Mouse (Mus musculus) WW6 (cell line): ENCODE results near the gene Chid1.

Experiments used
- DNase-seq: peaks from one replicate; pipeline ENCODE4 v3.0.0-alpha.2; 2013; ENCODE audit warnings: low read depth, low spot score

The Chid1 gene

DNA sequence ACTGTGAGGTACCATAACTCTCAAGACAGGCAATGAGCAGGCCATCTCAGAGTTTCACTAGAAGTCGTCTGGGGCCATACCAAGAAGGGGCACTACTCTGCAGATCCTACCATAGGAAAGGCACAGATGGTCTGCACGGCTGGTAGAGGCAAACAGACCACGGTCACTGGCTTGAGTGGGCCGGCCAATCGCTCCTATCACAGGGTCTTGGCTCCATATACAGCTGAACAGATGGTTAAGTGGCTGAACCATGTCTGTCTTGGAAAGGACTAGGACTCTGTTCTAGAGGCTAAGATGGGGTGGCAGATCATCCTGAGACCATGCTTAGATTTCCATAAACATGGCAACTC lies 37.1 kb downstream of the Chid1 start:
- DNase-seq, result no peak

DNA sequence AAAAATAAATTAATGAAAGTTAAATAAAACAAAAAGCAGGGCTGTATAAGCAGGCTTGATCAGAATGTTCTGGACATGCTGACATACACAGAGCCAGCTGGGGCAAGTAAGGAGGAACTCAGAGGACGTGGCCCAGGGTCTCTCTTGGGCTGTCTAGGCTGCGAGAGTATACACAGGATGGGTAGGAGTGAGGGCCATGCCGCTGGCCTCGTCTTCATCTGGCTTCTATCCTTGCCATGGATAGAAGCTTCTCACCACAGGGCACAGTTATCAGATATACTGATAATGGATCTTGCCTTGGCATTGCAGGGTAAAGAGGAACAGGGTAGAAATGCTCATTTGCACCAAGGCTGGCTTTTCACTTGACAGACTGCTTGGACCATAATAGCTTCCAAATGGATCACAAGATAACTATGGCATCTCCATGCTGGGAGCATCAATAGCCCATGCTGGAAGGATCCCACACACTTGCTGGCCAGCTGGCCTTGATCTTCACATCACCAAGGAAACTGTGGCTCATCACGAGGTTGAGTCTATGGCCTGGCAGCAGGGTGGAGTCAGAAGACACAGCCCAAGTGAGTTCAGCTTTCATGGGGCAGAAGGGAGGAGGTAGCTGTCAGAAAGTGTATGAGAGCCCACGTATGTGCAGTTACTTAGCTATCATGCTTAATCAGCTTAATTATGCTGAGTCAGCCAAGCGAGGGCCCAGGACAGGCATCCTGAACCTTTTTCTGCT lies 37.7 kb downstream of the Chid1 start:
- DNase-seq, result no peak

DNA sequence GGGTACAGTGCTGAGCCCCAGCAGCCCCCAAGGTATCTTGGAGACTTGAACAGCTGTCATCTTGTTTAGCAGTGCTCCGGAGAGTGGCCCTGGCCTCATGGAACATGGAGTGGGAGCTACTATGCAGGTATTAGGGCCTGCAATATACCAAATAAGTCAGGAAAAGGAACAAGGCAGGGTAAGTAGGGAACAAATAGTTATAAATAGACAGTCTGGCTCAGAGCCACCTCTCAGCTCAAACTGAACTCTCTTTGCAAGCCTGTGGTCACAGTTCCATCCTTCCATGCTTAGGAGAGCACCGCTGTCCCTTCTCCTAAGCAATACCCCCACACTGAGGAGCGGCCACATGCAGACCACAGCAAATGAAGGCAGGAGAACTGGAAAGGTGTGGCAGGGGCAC lies 42.1 kb downstream of the Chid1 start:
- no peak for DNase-seq

DNA sequence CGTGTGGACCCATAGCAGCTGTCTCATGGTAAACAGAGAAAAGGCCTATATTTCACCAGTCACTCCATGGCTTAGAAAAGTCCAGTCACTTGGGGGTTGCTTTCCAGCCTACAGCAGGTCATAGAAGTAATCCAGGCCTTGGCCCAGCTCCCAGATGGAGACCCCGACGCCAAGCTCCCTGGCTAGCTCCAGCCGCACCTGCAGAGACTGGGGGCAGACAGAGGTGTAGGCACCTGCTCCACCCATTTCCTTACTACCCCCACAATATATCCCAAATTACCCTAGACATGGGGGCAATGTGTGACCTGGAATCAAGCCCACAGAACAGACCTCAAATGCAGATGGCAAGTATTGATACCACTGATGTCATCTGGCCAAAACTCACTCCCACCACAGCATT lies 43.7 kb downstream of the Chid1 start:
- no peak for DNase-seq

DNA sequence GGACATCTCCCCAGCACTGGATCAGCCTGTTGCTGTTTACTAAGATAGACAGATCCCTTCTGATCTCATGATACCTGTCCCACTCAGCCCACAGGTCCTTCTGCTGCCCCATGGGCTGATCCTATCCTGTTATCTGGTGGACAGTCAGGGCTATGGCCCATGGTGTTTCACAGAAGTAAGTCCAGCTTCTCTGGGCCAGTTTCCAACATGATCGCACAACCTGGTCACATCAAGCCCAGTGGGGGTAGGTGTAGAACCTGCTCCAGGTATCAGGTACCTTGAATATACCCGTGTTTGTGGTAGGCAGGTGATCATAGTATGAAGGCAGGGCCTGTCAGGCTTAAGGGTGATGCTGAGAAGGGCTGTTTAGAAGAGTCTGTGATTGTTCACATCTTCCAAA lies 44.3 kb downstream of the Chid1 start:
- no peak for DNase-seq

DNA sequence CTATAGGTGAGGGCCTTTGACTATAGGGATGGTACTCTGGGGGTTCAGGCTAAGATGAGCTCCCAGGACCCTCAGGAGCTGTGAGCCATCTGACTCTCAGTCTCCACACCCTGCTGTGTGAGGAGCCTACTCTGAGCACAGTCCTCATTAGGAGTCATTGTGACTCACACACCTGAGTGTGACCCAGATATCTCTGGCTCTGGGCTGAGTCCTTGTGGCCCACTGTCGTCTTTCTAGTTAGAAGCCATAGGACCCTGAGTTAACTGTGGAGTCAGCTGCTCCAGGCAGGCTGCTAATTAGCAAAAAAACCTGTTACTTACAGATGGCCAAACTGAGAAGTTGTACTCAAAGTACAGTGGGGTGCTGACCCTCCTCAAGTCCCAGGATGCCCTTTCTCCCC lies 45.9 kb downstream of the Chid1 start:
- DNase-seq, result no peak

DNA sequence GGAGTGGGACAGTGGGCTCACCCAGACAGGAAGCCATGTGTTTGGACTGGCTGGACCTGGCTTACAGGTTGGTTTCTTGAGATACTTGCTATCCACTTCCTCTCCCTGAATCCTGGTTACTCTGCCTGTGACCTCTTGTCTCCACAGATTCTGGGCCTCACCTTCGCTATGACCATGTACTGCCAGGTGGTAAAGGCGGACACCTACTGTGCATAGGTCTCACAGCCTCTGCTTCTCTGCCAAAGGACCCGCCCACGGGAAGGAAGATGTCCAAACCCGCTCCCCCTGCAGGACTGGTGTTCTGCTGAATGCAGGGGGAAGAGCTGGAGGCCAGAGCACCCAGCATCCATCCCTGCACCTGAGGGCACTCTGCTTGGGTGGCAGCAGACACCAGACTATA lies 46.9 kb downstream of the Chid1 start:
- DNase-seq, result no peak

DNA sequence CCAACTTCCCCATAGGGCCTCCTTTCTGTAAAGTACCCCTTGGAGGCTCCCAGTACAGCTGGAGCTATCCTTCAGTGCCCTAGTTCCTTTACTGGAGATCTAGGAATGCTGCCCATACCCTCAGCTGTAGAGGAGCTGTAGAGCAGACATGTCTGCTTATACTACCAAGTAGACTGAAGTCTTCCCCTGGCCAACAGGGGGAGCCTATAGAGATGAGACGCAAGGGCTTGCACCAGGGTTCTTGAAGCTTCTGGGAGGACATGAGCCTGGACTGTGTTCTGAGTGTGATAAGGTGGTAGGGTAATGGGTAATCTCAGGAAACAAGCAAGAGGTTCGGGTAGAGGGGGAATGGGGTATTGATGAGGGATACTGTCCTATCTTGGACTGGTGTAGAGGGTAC lies 48.5 kb downstream of the Chid1 start:
- DNase-seq, result no peak

DNA sequence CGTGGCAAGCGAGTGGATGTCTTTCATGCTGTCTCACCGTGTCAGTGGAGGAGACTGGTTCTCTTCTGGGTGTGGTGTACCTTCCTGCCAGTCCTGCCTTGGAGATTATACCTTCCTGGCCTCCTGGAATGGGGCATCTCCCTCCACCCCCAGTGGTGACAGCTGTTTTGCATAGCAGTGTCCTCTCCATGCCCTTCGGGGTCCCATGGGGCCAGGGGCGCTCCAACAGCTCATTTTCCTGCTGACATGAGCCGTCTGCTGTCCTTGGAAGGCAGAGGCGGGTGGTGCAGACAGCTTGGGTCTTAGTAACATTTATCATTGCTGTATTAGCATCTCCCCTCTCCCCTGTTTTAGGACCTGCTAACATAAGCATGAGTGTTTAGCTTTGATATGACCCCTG lies 52.5 kb downstream of the Chid1 start:
- no peak for DNase-seq

DNA sequence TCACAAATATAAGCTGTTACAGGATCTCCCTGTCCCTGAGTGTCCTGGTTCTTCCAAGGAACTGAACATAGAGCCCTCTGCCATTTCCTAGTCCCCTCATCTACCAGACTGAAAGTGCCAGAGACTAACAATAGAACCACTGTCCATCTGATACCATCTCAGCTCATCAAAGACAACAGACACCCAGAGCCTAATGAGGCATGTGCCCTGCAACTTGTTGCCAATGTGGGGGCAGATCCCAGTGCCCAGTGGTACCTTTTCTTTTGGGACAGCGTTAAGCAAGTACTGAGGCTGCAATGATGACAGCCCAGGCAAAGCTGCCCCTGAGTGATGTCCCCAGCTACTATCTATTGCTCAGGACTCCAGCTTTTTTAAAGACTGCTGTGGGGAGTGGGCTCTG lies 53.4 kb downstream of the Chid1 start:
- no peak for DNase-seq

DNA sequence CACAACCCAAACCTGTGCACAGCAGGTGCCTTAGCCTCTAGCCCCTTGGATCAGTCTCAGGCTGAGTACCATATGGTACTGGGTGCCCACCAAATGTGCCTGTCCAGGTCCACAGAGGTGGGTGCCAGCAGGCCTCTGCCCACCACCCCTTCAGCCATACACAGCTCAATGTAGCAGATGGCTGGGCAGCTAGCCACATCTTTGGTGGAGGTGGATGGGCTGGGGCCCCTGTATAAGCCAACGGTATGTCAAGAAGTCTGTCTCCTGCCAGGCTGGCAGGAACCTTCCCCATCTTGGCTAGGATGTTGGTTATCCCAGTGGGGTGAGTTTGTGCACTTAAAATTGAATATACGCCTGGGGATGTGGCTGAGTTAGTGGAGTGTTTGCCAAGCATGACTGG lies 54.1 kb downstream of the Chid1 start:
- no peak for DNase-seq

DNA sequence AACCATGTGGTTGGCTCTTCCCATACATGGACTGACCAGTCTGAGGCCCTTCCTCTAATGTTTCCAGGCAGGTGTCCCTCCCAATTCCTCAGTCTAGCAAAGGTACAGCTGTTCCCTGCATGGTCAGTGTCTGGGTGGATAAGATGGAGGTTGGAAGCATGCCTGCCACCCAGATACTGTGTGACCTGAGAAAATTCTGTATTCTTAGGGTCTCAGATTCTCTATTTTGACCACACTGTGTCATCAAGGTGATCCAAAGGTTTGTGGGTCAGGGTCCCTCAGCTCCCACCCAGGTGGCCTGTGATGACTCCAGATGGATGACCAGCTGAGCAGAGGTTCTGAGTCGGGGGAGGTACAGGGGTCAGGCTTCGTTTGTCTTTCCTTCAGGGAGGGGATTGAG lies 54.5 kb downstream of the Chid1 start:
- no peak for DNase-seq

DNA sequence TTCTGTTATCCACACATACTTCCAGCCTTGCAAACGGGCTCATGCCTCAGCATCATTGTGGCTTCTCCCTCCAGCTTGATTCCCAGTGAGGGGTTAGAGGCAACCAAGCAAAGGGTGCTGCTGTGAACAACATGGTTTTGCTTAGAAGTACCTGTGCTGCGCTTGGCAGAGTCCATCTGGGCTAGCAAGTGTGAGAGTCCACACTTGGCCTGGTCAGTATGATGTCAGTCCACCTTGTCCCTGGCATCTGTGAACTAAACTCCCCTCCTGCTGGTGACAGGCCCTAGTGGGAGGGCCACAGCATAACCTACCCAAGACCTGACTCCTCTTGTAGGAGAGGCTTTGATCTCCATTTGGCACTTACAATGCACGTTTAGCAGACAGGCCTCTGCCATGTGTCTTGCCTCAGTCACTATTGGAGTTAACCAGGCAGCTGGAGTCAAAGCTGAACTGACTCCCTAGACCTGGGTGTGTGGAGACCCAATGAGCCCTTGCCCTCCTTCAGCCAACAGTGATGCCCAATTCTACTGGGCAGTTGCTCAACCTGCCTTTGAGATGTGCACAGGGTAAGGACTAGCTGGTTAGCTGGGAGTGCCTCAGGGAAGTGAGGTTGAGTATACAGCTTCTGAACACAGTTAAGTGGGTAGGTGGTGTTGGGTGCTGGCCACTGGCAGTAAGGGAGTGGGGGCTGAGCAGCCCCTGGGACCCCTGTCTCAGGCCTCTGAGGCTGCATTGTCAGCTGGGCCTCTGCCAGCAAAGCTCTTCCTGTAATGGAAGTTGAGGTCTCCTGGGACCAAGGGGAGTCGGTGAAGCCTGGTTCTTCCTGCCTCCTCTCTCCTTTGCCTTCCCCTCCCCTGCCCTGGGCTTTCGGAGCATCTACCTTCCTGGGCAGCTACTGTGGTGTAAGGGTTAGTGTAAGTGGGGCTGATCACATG lies 55.2 kb downstream of the Chid1 start:
- no peak for DNase-seq

DNA sequence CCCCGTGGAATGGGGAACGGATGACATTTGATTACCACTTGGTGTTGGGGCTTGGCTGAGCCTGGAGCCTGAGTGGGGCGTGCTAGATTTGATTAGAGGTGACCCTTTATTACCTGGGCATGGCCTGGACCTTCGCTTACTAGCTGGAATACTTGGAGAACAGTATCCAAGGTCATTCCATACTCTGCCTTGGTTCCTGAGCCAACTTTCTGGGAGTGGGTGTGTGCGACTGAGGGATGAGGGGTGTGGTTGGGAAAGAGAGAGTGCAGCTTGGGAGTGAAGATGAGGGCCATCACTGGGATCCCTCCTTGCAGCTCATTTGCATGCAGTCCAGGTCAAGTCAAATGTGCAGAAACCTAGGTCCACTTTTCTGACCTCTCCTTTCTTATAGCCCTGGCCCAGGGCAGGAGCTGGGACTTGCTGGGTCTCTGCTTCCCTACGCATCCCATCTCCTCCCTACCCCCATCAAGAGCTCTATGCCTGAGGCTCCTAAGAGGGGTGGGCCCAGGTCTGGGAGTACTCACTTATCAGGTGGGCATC lies 56.5 kb downstream of the Chid1 start:
- no peak for DNase-seq

DNA sequence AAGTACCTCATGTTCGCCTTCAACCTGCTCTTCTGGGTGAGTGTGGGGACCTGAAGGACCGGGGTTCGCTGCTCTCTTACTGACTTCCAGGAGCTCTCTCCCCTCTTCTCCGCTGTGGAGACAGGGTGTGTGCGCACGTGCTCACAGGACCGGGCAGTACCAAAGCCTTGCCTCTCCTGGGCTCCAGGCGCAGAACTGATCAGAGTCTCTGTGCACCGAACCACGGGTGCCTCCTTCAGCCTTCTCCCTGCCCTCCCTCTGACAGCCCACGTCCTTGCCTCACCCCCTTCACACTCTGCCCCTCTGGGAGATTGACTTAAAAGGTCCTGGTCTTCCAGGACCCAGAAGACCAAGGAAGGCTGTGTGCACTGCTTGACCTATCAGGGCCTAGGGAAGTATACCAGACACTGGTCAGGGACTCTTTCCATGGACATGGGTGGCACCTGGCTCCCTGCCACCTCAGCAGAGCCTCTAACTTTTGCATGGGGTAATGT lies 57.1 kb downstream of the Chid1 start:
- DNase-seq, result no peak

DNA sequence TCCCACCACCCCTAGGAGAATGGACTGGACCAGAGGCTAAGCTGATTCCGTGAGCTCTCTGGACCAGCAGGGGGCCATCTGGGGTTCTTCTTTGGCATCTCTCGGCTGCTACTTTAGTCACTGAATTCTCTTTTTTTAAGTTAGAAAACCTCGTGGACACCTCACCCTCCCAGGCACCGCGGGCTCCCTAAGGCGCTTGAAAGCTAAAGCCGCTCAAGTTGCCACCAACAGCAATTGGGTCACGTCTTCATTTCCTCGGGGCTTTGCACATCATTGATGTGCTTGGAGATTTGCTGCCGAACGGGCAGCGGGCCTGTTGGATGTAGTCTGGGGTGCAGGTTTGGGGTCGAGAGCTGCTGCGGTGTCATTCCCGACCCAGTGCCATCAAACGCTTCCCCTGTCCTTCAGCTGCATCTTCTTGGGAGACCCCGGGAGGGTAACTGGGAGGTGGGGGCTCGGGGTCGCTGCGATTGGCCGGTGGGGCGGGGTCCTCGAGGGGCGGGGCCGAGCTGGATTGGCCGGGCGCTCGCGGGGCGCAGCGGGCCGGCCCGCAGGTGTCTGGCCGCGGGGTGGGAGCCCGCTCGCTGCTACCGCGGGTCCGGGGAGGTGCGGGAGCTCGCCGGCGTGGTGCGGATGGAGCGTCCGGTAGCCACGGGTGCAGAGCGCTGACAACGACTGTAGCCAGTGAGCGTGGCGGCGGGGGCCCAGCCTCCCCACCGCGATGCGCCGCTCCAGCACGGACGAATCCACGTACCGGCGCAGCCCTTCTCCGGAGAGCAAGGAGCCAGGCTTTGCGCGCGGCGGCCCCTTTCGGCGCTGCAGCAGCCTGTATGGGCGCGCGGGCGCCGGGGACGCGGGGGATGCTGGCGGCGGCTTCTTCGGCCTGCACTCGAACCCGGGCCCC lies 57.9 kb downstream of the Chid1 start:
- DNase-seq, result no peak

DNA sequence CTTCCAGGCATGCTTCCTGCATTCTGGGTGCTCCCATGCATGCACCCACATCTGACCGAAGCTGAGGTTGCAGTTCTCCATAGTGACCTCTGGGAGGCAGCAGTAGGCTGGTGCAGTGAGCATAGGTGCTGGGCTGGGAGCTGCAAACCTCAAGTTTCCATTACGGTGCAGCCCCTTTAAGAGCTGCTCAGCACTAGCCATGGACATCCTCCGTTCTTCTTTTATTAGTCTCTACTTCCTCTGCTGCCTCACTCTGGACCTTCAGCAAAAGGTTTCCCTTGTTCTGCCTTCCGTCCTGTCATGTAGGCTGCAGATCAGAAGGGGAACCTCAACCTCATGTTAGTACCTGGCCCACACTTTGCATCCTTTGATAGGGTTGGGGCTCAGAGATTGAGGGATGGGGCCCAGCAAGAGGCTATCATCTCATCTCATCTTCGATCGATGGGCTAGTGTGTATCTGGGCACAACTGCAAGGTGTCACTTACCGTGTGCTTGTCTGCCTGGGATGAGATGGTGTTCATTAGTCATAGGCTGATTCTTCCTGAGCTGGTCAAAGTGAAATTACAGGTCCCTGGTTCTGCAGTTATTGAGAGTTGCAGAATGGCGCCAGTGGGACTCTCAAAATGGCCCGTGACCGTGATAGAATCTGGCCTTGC lies 58.7 kb downstream of the Chid1 start:
- DNase-seq, result no peak

DNA sequence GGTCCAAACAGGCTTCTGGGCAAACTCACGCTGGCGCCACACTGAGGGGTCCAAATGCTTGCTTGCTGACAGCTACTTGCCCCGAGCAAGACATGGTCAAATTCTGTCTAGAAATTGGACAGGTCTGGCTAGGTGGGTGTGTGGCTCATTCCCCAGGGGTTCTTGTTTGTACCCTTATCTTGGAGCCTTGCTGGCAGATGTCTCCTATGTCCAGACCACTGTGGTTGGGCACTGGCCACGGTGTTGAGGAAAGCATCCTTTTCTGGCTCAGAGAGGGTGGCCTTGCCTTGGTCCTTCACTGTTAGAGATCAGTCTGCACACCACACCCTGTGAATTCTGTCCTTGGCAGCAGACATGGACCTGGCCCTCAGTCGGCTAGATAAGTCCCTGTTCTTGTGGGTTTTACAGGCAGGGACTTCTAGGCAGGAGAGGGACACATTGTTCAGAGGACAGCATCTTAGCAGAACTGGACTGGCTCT lies 61.3 kb downstream of the Chid1 start:
- DNase-seq, result no peak

DNA sequence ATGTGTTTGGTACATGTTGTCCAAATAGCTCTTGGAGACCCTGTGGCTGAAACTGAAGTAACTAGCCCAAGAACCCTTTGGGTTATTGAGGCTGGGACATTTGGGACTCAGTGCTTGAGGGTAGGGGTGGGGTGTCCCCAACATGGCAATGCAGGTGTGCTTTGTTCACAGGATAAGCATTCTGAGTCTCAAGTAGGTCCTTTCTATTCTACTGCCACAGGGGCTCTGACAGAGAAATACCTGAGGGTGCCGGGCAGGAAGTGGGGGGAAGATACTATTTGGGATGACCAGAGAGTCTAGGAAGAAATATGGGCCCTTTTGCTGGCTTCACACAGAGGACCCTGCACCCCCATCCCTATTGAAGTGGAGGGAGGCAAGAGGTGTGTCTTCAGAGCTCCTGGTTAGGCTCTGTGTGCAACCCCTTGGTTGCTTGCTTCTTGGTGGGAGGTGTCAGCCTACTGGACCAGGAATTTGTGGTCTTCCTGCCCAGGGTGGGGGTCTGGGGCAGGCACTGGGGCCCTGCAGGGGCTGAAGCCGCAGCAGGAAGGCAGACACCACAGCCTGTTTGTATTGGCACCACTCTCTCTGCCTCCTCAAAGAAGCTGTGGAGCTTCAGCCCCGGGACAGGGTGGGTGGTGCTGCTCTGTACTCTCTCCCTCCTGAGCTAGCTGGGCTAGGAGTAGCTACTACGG lies 61.9 kb downstream of the Chid1 start:
- no peak for DNase-seq

DNA sequence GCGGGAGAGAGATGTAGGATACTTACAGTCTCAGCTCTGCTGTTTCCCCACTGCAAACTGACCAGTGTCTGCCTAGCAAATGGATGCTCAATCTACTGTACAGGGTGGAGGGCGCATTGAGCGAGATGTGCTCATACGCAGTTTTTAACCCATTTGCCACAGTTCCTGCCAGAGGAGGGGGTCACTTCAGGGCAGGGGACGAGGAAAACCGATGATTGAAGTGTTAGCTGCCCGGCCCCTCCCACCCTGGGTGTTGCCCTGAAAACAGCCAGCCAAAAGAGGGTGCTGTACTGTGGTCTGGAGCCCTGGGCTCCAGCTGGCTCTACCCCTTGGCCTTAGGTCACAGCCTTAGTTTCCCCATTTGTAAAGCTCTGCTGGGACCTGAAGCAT lies 62.7 kb downstream of the Chid1 start:
- DNase-seq, result no peak
